ENCODE assay signal across 10 mouse cellular contexts in genomic region chr16:52428505-52428904, GRCm38 (mm10). TPM values are rescaled to one million over a fixed set of nuclear protein-coding genes. Genes with fewer than 3 reads are reported as not detected.
DNase-seq lines count a peak whose midpoint lies in the region; ATAC-seq and TF ChIP-seq lines count a peak whose summit lies in the region.
"Had no signal": no experiment of that assay in that cellular context is flagged by ENCODE, and none has a peak within 500 bp of the region (broad histone marks: within the 10 kb centered on the region; RNA-seq: fewer than 3 reads in every experiment).

No protein-coding gene starts in this region.

- no peaks in the 10 kb centered on the region for H3K9me3 ChIP-seq in hindbrain, postnatal 0 days (ENCODE audit: low read length)
- H3K9me3 ChIP-seq in hindbrain, embryonic 11.5 days (ENCODE audit: control insufficient read depth, low read length), result no peaks in the 10 kb centered on the region

- no peak overlapping the region for H3K9ac ChIP-seq in hindbrain, postnatal 0 days (replicated peaks; ENCODE audit: low read length)
- no peak overlapping the region for H3K9ac ChIP-seq in hindbrain, embryonic 11.5 days (ENCODE audit: low read depth, low read length)

- no peaks in the 10 kb centered on the region for H3K4me1 ChIP-seq in hindbrain, postnatal 0 days (ENCODE audit: insufficient read depth, low read length)
- no peaks in the 10 kb centered on the region for H3K4me1 ChIP-seq in hindbrain, embryonic 11.5 days (replicated peaks; ENCODE audit: control insufficient read depth, insufficient read depth, low read length)

- ATAC-seq in hindbrain, postnatal 0 days, result peak; percentile 56; the same call in 1 of the 2 replicates
- no peak for ATAC-seq in hindbrain, embryonic 11.5 days (ENCODE audit: low FRiP score)
- no peak for ATAC-seq in activated CD4-positive, CD25-positive, alpha-beta regulatory T cell, adult 4 months

- H3K4me2 ChIP-seq in hindbrain, postnatal 0 days (ENCODE audit: low read depth, low read length), result no peak overlapping the region
- H3K4me2 ChIP-seq in hindbrain, embryonic 11.5 days (replicated peaks; ENCODE audit: low read depth, low read length), result no peak overlapping the region

- H3K27me3 ChIP-seq in hindbrain, postnatal 0 days (ENCODE audit: insufficient read depth, low read length), result no peaks in the 10 kb centered on the region
- H3K27me3 ChIP-seq in hindbrain, embryonic 11.5 days (ENCODE audit: control insufficient read depth, insufficient read depth, low read length), result no peaks in the 10 kb centered on the region

- H3K36me3 ChIP-seq in hindbrain, postnatal 0 days (ENCODE audit: insufficient read depth, low read length), result no peaks in the 10 kb centered on the region
- H3K36me3 ChIP-seq in hindbrain, embryonic 11.5 days (ENCODE audit: control insufficient read depth, insufficient read depth, low read length), result no peaks in the 10 kb centered on the region

- DNase-seq in hindbrain, postnatal 0 days (ENCODE audit: low spot score), result peak; percentile 70
- DNase-seq in hindbrain, embryonic 11.5 days (ENCODE audit: low spot score), result no peak
- DNase-seq in cerebellum, adult 11-12 months, result peak; percentile 18
- peak; percentile 34 to 41 for DNase-seq in heart, adult 9 months (ENCODE audit: low spot score in 2 of 2)
- peak; percentile 36 to 81 for DNase-seq in layer of hippocampus, postnatal 14 days (ENCODE audit: low spot score in 2 of 2)
- no peak for DNase-seq in thymus, postnatal 0 days (ENCODE audit: low spot score)
- no peak for DNase-seq in embryo, embryonic 9.5 days (ENCODE audit: extremely low spot score)
- DNase-seq: adrenal gland, postnatal 25 days; thymus, postnatal 4 days had no signal

- peak overlapping the region; percentile 46 for H3K27ac ChIP-seq in hindbrain, postnatal 0 days
- H3K27ac ChIP-seq in hindbrain, embryonic 11.5 days (ENCODE audit: low read depth, low read length), result no peak overlapping the region

- WGBS in hindbrain, postnatal 0 days, result 49% methylated on average over 4 of the region's 4 CpGs
- WGBS in hindbrain, embryonic 11.5 days, result 71% methylated on average over 4 of the region's 4 CpGs

- no peak for TF ChIP-seq CTCF in hindbrain, postnatal 0 days (IDR thresholded peaks at IDR 0.05; ENCODE audit: low read depth)

- no peak overlapping the region for H3K4me3 ChIP-seq in hindbrain, postnatal 0 days (ENCODE audit: low read length)
- H3K4me3 ChIP-seq in hindbrain, embryonic 11.5 days (ENCODE audit: low read depth, low read length), result no peak overlapping the region

RNA-seq across cellular contexts. Expression of gene Alcam, which starts 25.4 kb away (rescaled TPM):
- total RNA-seq in hindbrain, postnatal 0 days (2014; rRNA removed), result 106 and 115 TPM in 2 replicates
- 40.3 and 40.8 TPM in 2 replicates for polyA plus RNA-seq in hindbrain, postnatal 0 days (2015; fragmentation: Nextera tagmentation; extraction: Ambion mirVana)
- polyA plus RNA-seq in hindbrain, embryonic 11.5 days (2014; fragmentation: Nextera tagmentation; extraction: Ambion mirVana), result 57.6 and 84.9 TPM in 2 replicates
- total RNA-seq in layer of hippocampus, postnatal 14 days (2021), result 100 to 1,000 TPM; 107 to 109 TPM
- polyA plus RNA-seq in thymus, postnatal 0 days (2015; fragmentation: Nextera tagmentation; extraction: Ambion mirVana), result 17.2 and 19.6 TPM in 2 replicates
- 1 to 10 TPM; 5.5 to 7.0 TPM for polyA plus RNA-seq in activated CD4-positive, CD25-positive, alpha-beta regulatory T cell, adult 4 months (2017; shearing (Covaris generic))

Comparison
In these comparisons a context has a peak if more than half of its experiments do, and no peak if none do; other contexts are left out.
1. DNase-seq: peak in hindbrain, postnatal 0 days (single experiment), cerebellum, adult 11-12 months (single experiment), heart, adult 9 months (2 of 2) and layer of hippocampus, postnatal 14 days (2 of 2); none in hindbrain, embryonic 11.5 days (single experiment), thymus, postnatal 0 days (single experiment) and embryo, embryonic 9.5 days (single experiment).